Mouse (Mus musculus) C2C12 (cell line): Measurements from ENCODE around the gene Cbfa2t3. TPM values are rescaled to one million over a fixed set of nuclear protein-coding genes. Genes with fewer than 3 reads are reported as not detected.

ENCODE experiments used
- H3K27me3 ChIP-seq: one replicate; pipeline ENCODE4 v1.6.1; 2011; ENCODE audit not compliant: control insufficient read depth, insufficient read depth, insufficient read length
- H3K36me3 ChIP-seq: one replicate; pipeline ENCODE4 v1.6.1; 2011; ENCODE audit not compliant: control insufficient read depth, insufficient read depth
- H3K4me3 ChIP-seq: one replicate; pipeline ENCODE4 v1.5.1; 2011; ENCODE audit warnings: mild to moderate bottlenecking, control low read depth; ENCODE audit not compliant: poor library complexity, insufficient read depth, severe bottlenecking
- H3K79me2 ChIP-seq: one replicate; pipeline ENCODE4 v1.6.1; 2011; ENCODE audit not compliant: control insufficient read depth, insufficient read depth
- H3K79me3 ChIP-seq: one replicate; pipeline ENCODE4 v1.6.1; 2011; ENCODE audit warnings: low read depth, control low read depth
- H3ac ChIP-seq: one replicate; pipeline ENCODE3; 2011; ENCODE audit warnings: low read depth; ENCODE audit not compliant: control insufficient read depth, insufficient read length
- CEBPB ChIP-seq: IDR thresholded peaks from one replicate; pipeline ENCODE4 v1.6.1; 2011; ENCODE audit warnings: low read depth, mild to moderate bottlenecking, control low read depth, moderate library complexity
- CTCF ChIP-seq: IDR thresholded peaks from one replicate; pipeline ENCODE4 v1.5.1; 2011; ENCODE audit not compliant: control insufficient read depth, insufficient read depth, insufficient read length
- FOSL1 ChIP-seq: IDR thresholded peaks from one replicate; pipeline ENCODE4 v1.8.0; 2011; ENCODE audit warnings: mild to moderate bottlenecking, low read length; ENCODE audit not compliant: poor library complexity, insufficient read depth, severe bottlenecking
- MAX ChIP-seq: IDR thresholded peaks from one replicate; pipeline ENCODE4 v1.6.1; 2011; ENCODE audit warnings: mild to moderate bottlenecking, control low read depth
- MYOD1 ChIP-seq: IDR thresholded peaks from one replicate; pipeline ENCODE4 v1.6.1; 2011; ENCODE audit warnings: low read depth; ENCODE audit not compliant: control insufficient read depth, insufficient read length
- MYOG ChIP-seq: IDR thresholded peaks from one replicate; pipeline ENCODE4 v1.6.1; 2011; ENCODE audit not compliant: control insufficient read depth, insufficient read length; ENCODE audit errors: extremely low read depth
- USF1 ChIP-seq: IDR thresholded peaks from one replicate; pipeline ENCODE4 v1.6.1; 2011; ENCODE audit warnings: low read depth, mild to moderate bottlenecking, control low read depth, moderate library complexity
- microRNA-seq: library from miRNA; unstranded; fragments of <30 nt; microRNA quantifications from one replicate; pipeline ENCODE4, GENCODE M21; 2019; ENCODE audit warnings: borderline microRNAs expressed
- polyA plus RNA-seq: library from polyadenylated mRNA; unstranded; fragments of >200 nt; fragmentation: generic; extraction: Trizol; gene quantifications from one replicate; pipeline ENCODE4 v1.2.1, GENCODE M21; 2012; ENCODE audit warnings: missing spikeins

Cbfa2t3 gene
- polyA plus RNA-seq, 1 experiment, result 0.15 TPM

DNA sequence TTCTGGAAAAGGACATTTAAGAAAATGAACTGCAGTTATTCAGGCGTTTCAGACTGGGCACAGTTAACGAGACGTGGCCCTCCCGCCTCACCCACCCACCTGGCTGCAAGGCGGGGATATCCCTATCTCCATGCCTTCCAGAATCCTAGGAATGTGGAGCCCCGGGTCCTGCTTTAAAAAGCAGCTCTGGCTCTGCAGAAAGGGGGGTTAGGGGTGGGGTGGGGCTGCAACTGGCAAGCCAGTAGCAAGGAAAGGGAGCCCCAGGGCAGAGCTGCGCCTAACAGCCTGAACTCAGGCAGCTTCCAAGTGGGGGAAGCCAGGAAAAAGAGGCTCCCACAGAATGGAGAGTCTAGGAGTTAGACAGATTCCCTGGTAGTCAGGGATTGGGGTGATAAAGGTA, 119.7 kb downstream of the Cbfa2t3 start:
- Histone ChIP-seq H3K79me3 (peaks cover 12% of the 10 kb centered on the region), H3K36me3 (peaks cover 13% of the 10 kb centered on the region), H3K27me3 (no peaks in the 10 kb centered on the region), H3K79me2 (peaks cover 24% of the 10 kb centered on the region), H3K4me3 (no peak overlapping the region), H3ac (no peak overlapping the region)
- TF ChIP-seq MYOD1, result no peak
- no peak for TF ChIP-seq USF1
- no peak for TF ChIP-seq FOSL1
- no peak for TF ChIP-seq MYOG
- no peak for TF ChIP-seq CTCF
- no peak for TF ChIP-seq MAX
- no peak for TF ChIP-seq CEBPB

DNA sequence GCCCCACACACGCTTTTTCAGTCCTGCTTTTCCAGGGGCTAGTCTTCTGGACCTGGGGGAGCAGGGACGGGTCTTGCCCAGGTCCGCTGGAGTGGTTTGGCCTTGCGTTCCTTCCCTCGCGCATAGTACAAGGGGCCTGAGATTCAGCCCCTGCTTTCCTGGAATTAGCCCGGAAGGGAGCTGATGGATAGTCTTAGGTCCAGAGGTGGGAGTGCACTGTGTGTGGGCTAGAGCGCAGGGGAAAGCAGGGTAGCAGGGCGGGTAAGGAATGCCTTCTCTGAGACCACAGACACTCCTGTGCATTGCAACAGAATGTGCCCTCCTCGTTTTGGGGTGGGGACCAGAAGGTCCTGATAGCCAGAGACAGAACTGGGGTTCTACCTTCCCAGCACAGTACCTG, 121.8 kb downstream of the Cbfa2t3 start:
- peaks cover 12% of the 10 kb centered on the region for H3K79me3 ChIP-seq
- H3K36me3 ChIP-seq, result peaks cover 29% of the 10 kb centered on the region
- TF ChIP-seq CTCF, result no peak
- no peak for TF ChIP-seq CEBPB
- TF ChIP-seq MYOG, result no peak
- no peak for TF ChIP-seq MYOD1
- TF ChIP-seq USF1, result no peak
- no peak overlapping the region for H3ac ChIP-seq
- peaks cover 35% of the 10 kb centered on the region for H3K79me2 ChIP-seq
- H3K4me3 ChIP-seq, result no peak overlapping the region
- H3K27me3 ChIP-seq, result no peaks in the 10 kb centered on the region

DNA sequence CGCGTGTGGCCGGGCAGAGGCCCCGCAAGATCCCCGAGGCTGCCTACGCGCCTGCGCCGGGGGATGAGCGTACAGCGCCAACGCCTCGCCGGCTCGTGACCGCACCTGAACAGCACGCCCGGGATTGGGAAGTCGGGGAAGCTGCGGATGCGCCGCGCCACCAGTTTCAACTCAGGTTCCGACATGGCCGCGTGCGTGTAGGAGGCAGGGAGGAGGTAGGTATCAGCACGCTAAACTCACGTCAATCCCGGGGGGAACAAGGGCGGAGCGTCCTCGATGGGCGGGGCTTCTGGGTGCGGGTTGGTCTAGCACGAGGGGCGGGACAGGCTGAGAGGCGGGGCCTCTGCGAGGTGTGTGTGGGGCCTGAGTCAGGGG, 122.3 kb downstream of the Cbfa2t3 start, which contains the start of gene Aprt:
Gene Aprt (minus strand): TSS at position 262 of the 375 bp plus-strand sequence.
- H3K79me3 ChIP-seq, result peaks cover 12% of the 10 kb centered on the region
- H3ac ChIP-seq, result peak within 1 kb of the TSS; percentile 86
- H3K36me3 ChIP-seq, result peaks cover 34% of the 10 kb centered on the region
- peak within 1 kb of the TSS; percentile 78 for H3K4me3 ChIP-seq
- no peaks in the 10 kb centered on the region for H3K27me3 ChIP-seq
- peaks cover 40% of the 10 kb centered on the region for H3K79me2 ChIP-seq
- TF ChIP-seq MAX, result peak; percentile 77
- TF ChIP-seq USF1, result no peak

DNA sequence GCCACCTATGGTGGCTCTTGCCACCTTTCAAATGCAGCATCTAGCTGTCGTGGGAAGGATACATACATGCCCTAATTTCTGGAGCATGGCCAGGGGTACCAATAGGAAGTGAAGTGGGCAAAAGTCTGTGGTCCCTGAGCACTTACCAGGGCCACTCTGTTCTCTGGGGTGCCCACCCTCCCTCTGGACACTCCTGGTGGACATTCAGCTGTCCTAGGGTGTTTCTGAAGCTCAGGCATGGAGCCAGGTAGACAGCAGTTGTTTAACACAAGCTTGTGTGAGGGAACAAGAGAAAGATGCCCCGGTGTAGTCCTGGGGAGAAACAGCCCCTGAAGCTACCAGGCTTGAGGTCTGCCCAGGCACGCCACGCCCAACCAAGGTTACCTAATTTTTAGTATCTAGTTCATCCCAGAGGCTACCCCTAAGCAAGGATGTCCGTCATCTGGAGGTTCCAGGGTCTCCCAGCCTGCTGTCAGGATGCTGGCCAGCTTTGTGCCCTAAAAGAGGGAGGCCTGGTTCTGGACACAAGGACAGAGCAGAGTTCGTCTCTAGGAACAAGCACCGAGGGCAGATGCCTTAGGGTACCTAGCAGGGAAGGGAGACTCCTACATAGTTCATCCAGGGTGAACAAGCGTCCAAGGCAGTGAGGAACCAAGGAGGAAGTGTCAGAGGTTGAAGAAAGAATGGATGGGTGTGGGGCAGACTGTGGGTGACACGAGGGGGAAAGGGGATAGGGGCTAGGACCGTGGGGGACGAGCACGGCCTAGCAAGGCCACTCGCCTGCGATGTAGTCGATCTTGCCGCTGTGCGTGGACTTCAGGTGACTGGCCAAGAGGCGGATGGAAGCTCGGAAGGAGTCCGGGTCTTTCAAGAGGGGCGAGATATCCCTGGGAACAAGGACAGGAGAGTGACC, 122.9 kb downstream of the Cbfa2t3 start:
- Histone ChIP-seq H3K79me3 (peaks cover 16% of the 10 kb centered on the region), H3K4me3 (peak overlapping the region; percentile 78)
- TF ChIP-seq USF1 (no peak), MYOG (no peak), CTCF (no peak), FOSL1 (no peak), CEBPB (no peak), MYOD1 (no peak)

DNA sequence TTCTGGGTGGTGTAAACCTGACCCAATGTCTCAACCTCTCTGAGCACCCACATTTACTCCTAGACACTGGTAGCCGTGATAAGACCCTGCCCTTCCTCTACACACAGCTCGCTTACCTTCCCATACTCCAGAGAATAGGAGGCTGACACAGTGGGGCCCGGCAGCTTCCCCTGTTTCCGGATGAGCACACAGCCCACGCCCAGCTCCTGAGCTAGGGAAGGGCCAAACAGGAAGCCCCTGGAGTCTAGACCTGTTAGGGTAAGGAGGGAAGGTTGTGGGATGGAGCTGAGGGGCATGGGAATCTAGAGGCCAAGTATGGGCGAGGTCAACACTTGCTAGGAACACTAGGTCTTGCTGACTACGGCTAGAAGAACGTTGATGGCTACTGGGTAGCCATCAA, 123.6 kb downstream of the Cbfa2t3 start:
- peak overlapping the region; percentile 86 for H3ac ChIP-seq
- TF ChIP-seq MYOD1 (no peak), CEBPB (no peak), MAX (no peak), CTCF (no peak), FOSL1 (no peak), MYOG (no peak), USF1 (no peak)
- H3K4me3 ChIP-seq, result peak overlapping the region; percentile 78
- H3K36me3 ChIP-seq, result peaks cover 47% of the 10 kb centered on the region
- peaks cover 23% of the 10 kb centered on the region for H3K79me3 ChIP-seq
- peaks cover 54% of the 10 kb centered on the region for H3K79me2 ChIP-seq
- no peaks in the 10 kb centered on the region for H3K27me3 ChIP-seq

More for the DNA sequence above, 122.9 kb downstream of the Cbfa2t3 start:
- peaks cover 47% of the 10 kb centered on the region for H3K79me2 ChIP-seq
- H3ac ChIP-seq, result peak overlapping the region; percentile 86
- peaks cover 40% of the 10 kb centered on the region for H3K36me3 ChIP-seq
- no peaks in the 10 kb centered on the region for H3K27me3 ChIP-seq

Small RNA genes within 50 kb of the gene (microRNA-seq; reads per million reads assigned to microRNA genes)
- gene Mir6396, result not detected

Other genes with a start within 250 kb of the Cbfa2t3 start
- gene Snai3, start 238.4 kb downstream of the Cbfa2t3 start, polyA plus RNA-seq, result 0.08 TPM
- 22.7 TPM for gene Rnf166, start 223.0 kb downstream of the Cbfa2t3 start, polyA plus RNA-seq
- gene Ctu2, start 223.0 kb downstream of the Cbfa2t3 start, polyA plus RNA-seq, result 35.6 TPM
- 107 TPM for gene Piezo1, start 147.8 kb downstream of the Cbfa2t3 start, polyA plus RNA-seq
- 79.5 TPM for gene Cdt1, start 131.1 kb downstream of the Cbfa2t3 start, polyA plus RNA-seq
- 615 TPM for gene Aprt, start 122.2 kb downstream of the Cbfa2t3 start, polyA plus RNA-seq
- gene Galns, start 87.6 kb downstream of the Cbfa2t3 start, polyA plus RNA-seq, result 9.8 TPM
- 70.2 TPM for gene Trappc2l, start 87.5 kb downstream of the Cbfa2t3 start, polyA plus RNA-seq
- gene Pabpn1l, start 76.4 kb downstream of the Cbfa2t3 start, polyA plus RNA-seq, result not detected
- 6.1 TPM for gene Acsf3, start 76.4 kb upstream of the Cbfa2t3 start, polyA plus RNA-seq
- gene Cdh15, start 148.9 kb upstream of the Cbfa2t3 start, polyA plus RNA-seq, result 108 TPM